Mouse (Mus musculus) forebrain, postnatal 0 days (tissue): ENCODE data around the gene Sap25. TPM values are rescaled to one million over a fixed set of nuclear protein-coding genes. Genes with fewer than 3 reads are reported as not detected.

Experiments used
- ATAC-seq: fragments of 200-750 bp; cut with Nextera tagmentation; 2 replicates; pipeline ENCODE4 v1.8.0; 2017; ENCODE audit warnings: mild to moderate bottlenecking, moderate library complexity
- DNase-seq: peaks from one replicate; pipeline ENCODE4 v3.0.0-alpha.2; 2015
- H3K27ac ChIP-seq: fragments of 300-500 bp; sonication (generic); 2 replicates; pipeline ENCODE4 v1.5.1; 2014; ENCODE audit warnings: low read depth, mild to moderate bottlenecking, antibody characterized with exemption, low read length, moderate library complexity, mixed read lengths
- H3K27me3 ChIP-seq: fragments of 300-500 bp; sonication (generic); 2 replicates; pipeline ENCODE4 v1.6.1; 2014; ENCODE audit warnings: mild to moderate bottlenecking, low read length, mixed read lengths; ENCODE audit not compliant: insufficient read depth
- H3K36me3 ChIP-seq: fragments of 300-500 bp; sonication (generic); 2 replicates; pipeline ENCODE4 v1.6.1; 2014; ENCODE audit warnings: mild to moderate bottlenecking, moderate library complexity; ENCODE audit not compliant: insufficient read depth
- H3K4me1 ChIP-seq: fragments of 300-500 bp; sonication (generic); 2 replicates; pipeline ENCODE4 v1.6.1; 2014; ENCODE audit warnings: antibody characterized with exemption; ENCODE audit not compliant: insufficient read depth
- H3K4me2 ChIP-seq: fragments of 300-500 bp; sonication (generic); 2 replicates; pipeline ENCODE4 v1.6.1; 2014; ENCODE audit warnings: low read depth, mild to moderate bottlenecking, moderate library complexity
- H3K4me3 ChIP-seq: fragments of 300-500 bp; sonication (generic); 2 replicates; pipeline ENCODE4 v1.5.1; 2014; ENCODE audit warnings: low read depth, low read length, mixed read lengths
- H3K9ac ChIP-seq: fragments of 300-500 bp; sonication (generic); 2 replicates; pipeline ENCODE4 v1.6.1; 2014; ENCODE audit warnings: mild to moderate bottlenecking
- H3K9me3 ChIP-seq: fragments of 300-500 bp; sonication (generic); 2 replicates; pipeline ENCODE4 v1.6.1; 2016; ENCODE audit warnings: low read length
- CTCF ChIP-seq: sonication (generic); IDR thresholded peaks from 2 replicates; pipeline ENCODE4 v1.5.1; 2016; ENCODE audit warnings: antibody characterized with exemption, control low read depth, low read depth
- WGBS: fragments of 180-500 bp; shearing (Covaris S2); extraction: QIAGEN DNeasy Blood & Tissue Kit; methylation state at CpG from one replicate; pipeline ENCODE4 v1.1.7; 2014; 5-methylcytosine and 5-hydroxymethylcytosine counted together
- polyA plus RNA-seq: library from polyadenylated mRNA; unstranded; fragments of >200 nt; fragmentation: Nextera tagmentation; extraction: Ambion mirVana; gene quantifications from 2 replicates; pipeline ENCODE4 v1.2.1, GENCODE M21; 2015
- total RNA-seq: library from RNA; depleted of rRNA; stranded (reverse); fragments of >200 nt; gene quantifications from 2 replicates; pipeline ENCODE4 v1.2.3, GENCODE M21; 2014

The Sap25 gene
- total and polyA plus RNA-seq, 2 experiments from 2014 or later = 1.8 to 4.4 TPM

GRCm38 (mm10) chr5:137633397-137634084 lies 7.6 kb upstream of the Sap25 start:
- ATAC-seq (no peak), DNase-seq (no peak)
- no peaks in the 10 kb centered on the region for H3K9me3 ChIP-seq
- H3K27me3 ChIP-seq = no peaks in the 10 kb centered on the region
- peaks cover 43% of the 10 kb centered on the region for H3K36me3 ChIP-seq
- 83% methylated on average over 12 of the region's 12 CpGs for WGBS
- peaks cover 9% of the 10 kb centered on the region for H3K4me1 ChIP-seq
- TF ChIP-seq CTCF = no peak
- no peak overlapping the region for H3K4me2 ChIP-seq
- no peak overlapping the region for H3K27ac ChIP-seq
- no peak overlapping the region for H3K4me3 ChIP-seq
- H3K9ac ChIP-seq = no peak overlapping the region

GRCm38 (mm10) chr5:137639472-137639871 lies 1.7 kb upstream of the Sap25 start:
- no peak overlapping the region for H3K9ac ChIP-seq
- H3K4me2 ChIP-seq = no peak overlapping the region
- DNase-seq (no peak), ATAC-seq (no peak)
- H3K27me3 ChIP-seq = no peaks in the 10 kb centered on the region; the same call in none of the 2 replicates
- no peak for TF ChIP-seq CTCF
- no peaks in the 10 kb centered on the region for H3K9me3 ChIP-seq
- 86% methylated on average over 7 of the region's 7 CpGs for WGBS
- no peak overlapping the region for H3K27ac ChIP-seq
- peaks cover 59% of the 10 kb centered on the region for H3K36me3 ChIP-seq
- no peak overlapping the region for H3K4me3 ChIP-seq
- H3K4me1 ChIP-seq = no peaks in the 10 kb centered on the region

GRCm38 (mm10) chr5:137642886-137643285 lies 1.8 kb downstream of the Sap25 start:
- WGBS = 50% methylated on average over 4 of the region's 4 CpGs

GRCm38 (mm10) chr5:137644484-137644883 lies 3.4 kb downstream of the Sap25 start:
- ATAC-seq = no peak
- Histone ChIP-seq H3K9me3 (no peaks in the 10 kb centered on the region), H3K27me3 (peaks cover 14% of the 10 kb centered on the region), H3K27ac (no peak overlapping the region), H3K4me2 (no peak overlapping the region), H3K36me3 (peaks cover 15% of the 10 kb centered on the region), H3K4me1 (no peaks in the 10 kb centered on the region), H3K9ac (no peak overlapping the region), H3K4me3 (no peak overlapping the region)
- no peak for TF ChIP-seq CTCF
- DNase-seq = no peak
- WGBS = 48% methylated on average over 19 of the region's 19 CpGs

More at GRCm38 (mm10) chr5:137642886-137643285, 1.8 kb downstream of the Sap25 start:
- Histone ChIP-seq H3K27me3 (peaks cover 14% of the 10 kb centered on the region), H3K9ac (no peak overlapping the region), H3K9me3 (no peaks in the 10 kb centered on the region), H3K4me1 (no peaks in the 10 kb centered on the region), H3K4me2 (no peak overlapping the region), H3K36me3 (peaks cover 30% of the 10 kb centered on the region), H3K4me3 (no peak overlapping the region), H3K27ac (no peak overlapping the region)
- DNase-seq (no peak), ATAC-seq (no peak)
- TF ChIP-seq CTCF = no peak

GRCm38 (mm10) chr5:137645091-137645651 lies 4.0 kb downstream of the Sap25 start:
- H3K4me1 ChIP-seq = no peaks in the 10 kb centered on the region
- H3K4me3 ChIP-seq = peak overlapping the region; percentile 18
- peak overlapping the region; percentile 44 for H3K4me2 ChIP-seq
- H3K27ac ChIP-seq = no peak overlapping the region
- H3K9ac ChIP-seq = no peak overlapping the region; the same call in 1 of the 2 replicates
- no peaks in the 10 kb centered on the region for H3K9me3 ChIP-seq
- no peak for TF ChIP-seq CTCF
- peaks cover 8% of the 10 kb centered on the region for H3K36me3 ChIP-seq
- 4% methylated on average over 44 of the region's 44 CpGs for WGBS
- no peak for ATAC-seq
- DNase-seq = no peak
- peaks cover 14% of the 10 kb centered on the region for H3K27me3 ChIP-seq

GRCm38 (mm10) chr5:137645652-137646091 lies 4.5 kb downstream of the Sap25 start, which contains the start of gene Irs3:
TSS of gene Irs3 (minus strand) at chr5:137645714.
- H3K27me3 ChIP-seq = peaks cover 14% of the 10 kb centered on the region
- no peaks in the 10 kb centered on the region for H3K9me3 ChIP-seq
- peak within 1 kb of the TSS; percentile 44 for H3K4me2 ChIP-seq
- H3K4me3 ChIP-seq = peak within 1 kb of the TSS; percentile 18
- H3K9ac ChIP-seq = no peak within 1 kb of the TSS; the same call in 1 of the 2 replicates
- H3K27ac ChIP-seq = no peak within 1 kb of the TSS
- DNase-seq (no peak), ATAC-seq (no peak)
- no peaks in the 10 kb centered on the region for H3K4me1 ChIP-seq
- no peak for TF ChIP-seq CTCF
- WGBS = 17% methylated on average over 11 of the region's 11 CpGs
- peaks cover 4% of the 10 kb centered on the region for H3K36me3 ChIP-seq
